Mouse (Mus musculus) CH12.LX (cell line): Measurements from ENCODE around the gene Nmt2. TPM values are rescaled to one million over a fixed set of nuclear protein-coding genes. Genes with fewer than 3 reads are reported as not detected.

Experiments used
- DNase-seq: peaks from one replicate; pipeline ENCODE4 v3.0.0-alpha.2; 2013; ENCODE audit errors: extremely low read depth
- H3K27ac ChIP-seq: 2 replicates; pipeline ENCODE4 v1.5.1; 2012; ENCODE audit warnings: low read depth, mild to moderate bottlenecking, control low read depth, moderate library complexity; ENCODE audit not compliant: insufficient read depth
- H3K27me3 ChIP-seq: replicated peaks from 2 replicates; pipeline ENCODE3; 2012; ENCODE audit warnings: inconsistent platforms
- H3K36me3 ChIP-seq, 2 experiments: replicated peaks in 1 of 2; 2 replicates each; pipeline versions ENCODE3 to v1.6.1; 2012; ENCODE audit warnings: inconsistent platforms in 1 of 2, low read length in 1 of 2, mild to moderate bottlenecking in 1 of 2, mixed read lengths in 1 of 2, moderate library complexity in 1 of 2; ENCODE audit not compliant: control insufficient read depth in 1 of 2, insufficient read depth in 1 of 2
- H3K4me1 ChIP-seq, 2 experiments: 2 replicates each; pipeline ENCODE4 v1.6.1; 2012; ENCODE audit warnings: inconsistent platforms in 1 of 2, moderate library complexity in 1 of 2; ENCODE audit not compliant: insufficient read depth in 2 of 2, control insufficient read depth in 1 of 2
- H3K4me2 ChIP-seq: 2 replicates; pipeline ENCODE4 v1.6.1; 2012; ENCODE audit warnings: low read depth, mild to moderate bottlenecking, control low read depth; ENCODE audit not compliant: poor library complexity, insufficient read depth, severe bottlenecking
- H3K4me3 ChIP-seq, 3 experiments: fragments of 150-350 bp in 1 of 3; sonication (generic) in 1 of 3; replicated peaks in 1 of 3; 2 replicates each; pipeline versions ENCODE3 to v1.5.1; 2011 to 2012; ENCODE audit warnings: low read depth in 2 of 3, low read length in 2 of 3, mild to moderate bottlenecking in 2 of 3, moderate library complexity in 2 of 3, control low read depth in 1 of 3, improper control_type of control experiment in 1 of 3, inconsistent platforms in 1 of 3, mixed read lengths in 1 of 3; ENCODE audit not compliant: poor library complexity in 1 of 3
- H3K79me2 ChIP-seq: replicated peaks from 2 replicates; pipeline ENCODE4 v1.6.1; 2012; ENCODE audit warnings: mild to moderate bottlenecking, moderate library complexity; ENCODE audit not compliant: control insufficient read depth, poor library complexity, insufficient read depth, severe bottlenecking; ENCODE audit errors: extremely low read depth
- H3K9ac ChIP-seq: 2 replicates; pipeline ENCODE4 v1.6.1; 2012; ENCODE audit warnings: low read depth, mild to moderate bottlenecking, control low read depth, moderate library complexity; ENCODE audit not compliant: insufficient read depth
- H3K9me3 ChIP-seq: replicated peaks from 2 replicates; pipeline ENCODE3; 2012; ENCODE audit warnings: low read length, inconsistent platforms, mixed read lengths
- CHD2 ChIP-seq: IDR thresholded peaks from 2 replicates; pipeline ENCODE4 v1.6.1; 2011; ENCODE audit warnings: low read length, improper control_type of control experiment
- ETS1 ChIP-seq: conservative IDR thresholded peaks from 2 replicates; pipeline ENCODE4 v1.6.1; 2012; ENCODE audit warnings: low read depth, mild to moderate bottlenecking, inconsistent platforms, low read length, improper control_type of control experiment, moderate library complexity
- GABPA ChIP-seq: IDR thresholded peaks from 2 replicates; pipeline ENCODE4 v1.6.1; 2012; ENCODE audit warnings: low read depth, low read length, improper control_type of control experiment, inconsistent platforms; ENCODE audit not compliant: insufficient replicate concordance
- HCFC1 ChIP-seq: IDR thresholded peaks from 2 replicates; pipeline ENCODE4 v1.6.1; 2012; ENCODE audit warnings: low read depth, mild to moderate bottlenecking, inconsistent platforms, low read length, improper control_type of control experiment
- IRF4 ChIP-seq: IDR thresholded peaks from 2 replicates; pipeline ENCODE4 v1.6.1; 2014; ENCODE audit warnings: low read depth, mild to moderate bottlenecking, inconsistent platforms, low read length, improper control_type of control experiment
- JUN ChIP-seq: IDR thresholded peaks from 2 replicates; pipeline ENCODE4 v1.6.1; 2011; ENCODE audit warnings: low read depth, mild to moderate bottlenecking, low read length, improper control_type of control experiment, moderate library complexity; ENCODE audit not compliant: insufficient read depth
- JUND ChIP-seq: conservative IDR thresholded peaks from 2 replicates; pipeline ENCODE4 v1.6.1; 2011; ENCODE audit warnings: low read depth, low read length, improper control_type of control experiment
- KAT2A ChIP-seq: IDR thresholded peaks from 2 replicates; pipeline ENCODE4 v1.6.1; 2012; ENCODE audit warnings: low read length, improper control_type of control experiment, inconsistent platforms; ENCODE audit not compliant: insufficient replicate concordance
- MAFK ChIP-seq: IDR thresholded peaks from 2 replicates; pipeline ENCODE4 v1.6.1; 2011; ENCODE audit warnings: low read length, improper control_type of control experiment; ENCODE audit not compliant: insufficient replicate concordance
- MEF2A ChIP-seq: IDR thresholded peaks from 2 replicates; pipeline ENCODE4 v1.6.1; 2014; ENCODE audit warnings: low read depth, mild to moderate bottlenecking, inconsistent platforms, low read length, improper control_type of control experiment, borderline replicate concordance
- NRF1 ChIP-seq: IDR thresholded peaks from 2 replicates; pipeline ENCODE4 v1.6.1; 2014; ENCODE audit warnings: low read depth, mild to moderate bottlenecking, inconsistent platforms, low read length, improper control_type of control experiment, moderate library complexity
- PAX5 ChIP-seq: IDR thresholded peaks from 2 replicates; pipeline ENCODE4 v1.6.1; 2012; ENCODE audit warnings: low read length, inconsistent platforms, mixed read lengths
- POLR2A ChIP-seq: IDR thresholded peaks from 2 replicates; pipeline ENCODE4 v1.6.1; 2011; ENCODE audit warnings: low read depth, mild to moderate bottlenecking, improper control_type of control experiment, low read length
- TBP ChIP-seq: conservative IDR thresholded peaks from 2 replicates; pipeline ENCODE4 v1.6.1; 2011; ENCODE audit warnings: low read depth, low read length, improper control_type of control experiment
- UBTF ChIP-seq: IDR thresholded peaks from 2 replicates; pipeline ENCODE4 v1.6.1; 2012; ENCODE audit warnings: low read depth, mild to moderate bottlenecking, inconsistent platforms, low read length, improper control_type of control experiment, moderate library complexity
- USF2 ChIP-seq: conservative IDR thresholded peaks from 2 replicates; pipeline ENCODE4 v1.6.1; 2011; ENCODE audit warnings: low read depth, low read length, improper control_type of control experiment
- ZC3H11A ChIP-seq: IDR thresholded peaks from 2 replicates; pipeline ENCODE4 v1.6.1; 2012; ENCODE audit warnings: low read depth, mild to moderate bottlenecking, inconsistent platforms, low read length, improper control_type of control experiment
- ZMIZ1 ChIP-seq: IDR thresholded peaks from 2 replicates; pipeline ENCODE4 v1.6.1; 2012; ENCODE audit warnings: low read depth, mild to moderate bottlenecking, inconsistent platforms, low read length, improper control_type of control experiment
- ZNF384 ChIP-seq: IDR thresholded peaks from 2 replicates; pipeline ENCODE4 v1.6.1; 2012; ENCODE audit warnings: low read depth, low read length, improper control_type of control experiment, inconsistent platforms
- dilution Hi-C: fragments of 300-500 bp; cut with MboI; formaldehyde crosslinking; loops from 2 replicates; pipeline ENCODE4 v1.14.3; 2020; ENCODE audit warnings: low sequenced_read_pairs; ENCODE audit not compliant: extremely low pct_unique_long_range_greater_than_20kb, extremely low pct_ligation_motif_present
- in situ Hi-C: fragments of 300-500 bp; cut with MboI; formaldehyde crosslinking; loops from 3 replicates; pipeline ENCODE4 v1.14.3; 2019; ENCODE audit warnings: low sequenced_read_pairs, low pct_ligation_motif_present, low pct_unique_long_range_greater_than_20kb, mixed read lengths
- polyA plus RNA-seq: library from polyadenylated mRNA; unstranded; fragments of >175 nt; gene quantifications from 2 replicates; pipeline ENCODE4 v1.2.1, GENCODE M21; 2012; ENCODE audit warnings: low read depth; ENCODE audit not compliant: insufficient read length
- total RNA-seq, 2 experiments: library from RNA; depleted of rRNA; stranded (reverse); fragments of 300-350 nt in 1 of 2; fragments of >200 nt in 1 of 2; gene quantifications; 2 replicates each; pipeline ENCODE4 v1.2.3; 2012 to 2014

Nmt2 gene
- total and polyA plus RNA-seq, 3 experiments = 10.0 to 15.9 (median 15.6) TPM

GRCm38 (mm10) chr2:3282866-3283601 lies 978 bp upstream of the Nmt2 start:
- peaks cover 0 to 17% of the 10 kb centered on the region in 2 experiments; a peak in 2 of 4 replicates for H3K4me1 ChIP-seq
- no peaks in the 10 kb centered on the region for H3K9me3 ChIP-seq
- H3K9ac ChIP-seq = peak overlapping the region; percentile 43
- dilution Hi-C loops (no loop called here), in situ Hi-C loops (no loop called here)
- H3K4me3 ChIP-seq = peak overlapping the region in 2 of 3 experiments; percentile 56 to 57
- no peaks in the 10 kb centered on the region for H3K27me3 ChIP-seq
- no peaks in the 10 kb centered on the region for H3K36me3 ChIP-seq
- no peak for DNase-seq
- 0 out of 2 replicates have a peak, but pooled peaks cover 4% of the 10 kb centered on the region for H3K79me2 ChIP-seq
- H3K27ac ChIP-seq = no peak overlapping the region
- no peak for TF ChIP-seq IRF4
- TF ChIP-seq KAT2A = no peak
- no peak for TF ChIP-seq ZC3H11A
- TF ChIP-seq ZMIZ1 = no peak
- TF ChIP-seq MEF2A = no peak
- no peak for TF ChIP-seq ZNF384
- no peak for TF ChIP-seq ETS1
- no peak for TF ChIP-seq HCFC1
- TF ChIP-seq TBP = no peak
- TF ChIP-seq UBTF = no peak
- no peak for TF ChIP-seq JUND
- TF ChIP-seq MAFK = no peak
- TF ChIP-seq GABPA = no peak
- TF ChIP-seq USF2 = no peak
- TF ChIP-seq NRF1 = no peak
- no peak for TF ChIP-seq POLR2A
- TF ChIP-seq CHD2 = no peak
- TF ChIP-seq JUN = no peak
- no peak for TF ChIP-seq PAX5
- TF ChIP-seq, all 38 proteins: peak for 0
- H3K4me2 ChIP-seq = peak overlapping the region; percentile 31
